Mouse (Mus musculus): ENCODE data around the gene Doc2b.
A peak's percentile ranks its signal among the peaks of the same experiment; 100 is the strongest.

Doc2b gene

GRCm38 (mm10) chr11:75796029-75796445 lies at the start of gene Doc2b:
Doc2b (minus strand) TSS chr11:75796049.
- peak; percentile 14 to 65 for DNase-seq (ENCODE audit: low spot score in 2 of 2)

DNA sequence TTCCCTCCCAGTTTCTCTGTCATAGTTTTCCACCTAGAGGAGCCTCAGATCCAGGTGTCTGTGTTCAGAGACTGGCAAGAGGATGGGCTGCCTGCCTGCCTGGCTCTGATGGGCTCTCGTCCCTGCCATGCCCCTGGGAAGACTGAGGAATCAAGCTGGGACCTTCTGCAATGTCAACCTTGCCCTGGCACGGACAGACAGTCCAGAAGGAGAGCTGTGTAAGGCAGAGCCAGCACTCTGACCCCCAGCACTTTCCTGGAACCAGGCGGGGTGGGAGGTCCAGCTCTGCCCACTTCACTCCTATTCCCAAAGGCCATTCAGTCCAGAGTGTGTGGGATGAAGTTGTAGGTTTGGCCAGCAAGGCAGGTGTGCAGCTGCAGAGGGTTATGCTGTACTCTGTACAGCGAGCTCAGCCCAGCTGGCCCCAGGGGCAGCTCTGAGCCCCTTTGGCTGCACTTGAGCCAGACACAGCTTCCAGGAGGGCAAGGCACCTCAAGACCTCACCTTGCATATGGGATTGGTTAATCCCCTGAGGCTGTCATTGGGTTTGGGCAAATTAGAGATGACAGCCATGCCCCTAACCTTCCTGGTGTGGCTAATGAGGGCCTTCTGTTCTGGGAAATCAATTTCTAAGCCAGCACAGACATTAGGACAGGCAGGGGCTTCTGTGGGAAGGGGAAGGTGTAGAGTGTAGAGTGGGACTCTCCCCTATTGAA lies 47.2 kb upstream of the Doc2b start:
- no peak for DNase-seq (ENCODE audit: low spot score in 2 of 2)

GRCm38 (mm10) chr11:75841503-75841902 lies 45.7 kb upstream of the Doc2b start:
- no peak for DNase-seq (ENCODE audit: low spot score in 2 of 2)

DNA sequence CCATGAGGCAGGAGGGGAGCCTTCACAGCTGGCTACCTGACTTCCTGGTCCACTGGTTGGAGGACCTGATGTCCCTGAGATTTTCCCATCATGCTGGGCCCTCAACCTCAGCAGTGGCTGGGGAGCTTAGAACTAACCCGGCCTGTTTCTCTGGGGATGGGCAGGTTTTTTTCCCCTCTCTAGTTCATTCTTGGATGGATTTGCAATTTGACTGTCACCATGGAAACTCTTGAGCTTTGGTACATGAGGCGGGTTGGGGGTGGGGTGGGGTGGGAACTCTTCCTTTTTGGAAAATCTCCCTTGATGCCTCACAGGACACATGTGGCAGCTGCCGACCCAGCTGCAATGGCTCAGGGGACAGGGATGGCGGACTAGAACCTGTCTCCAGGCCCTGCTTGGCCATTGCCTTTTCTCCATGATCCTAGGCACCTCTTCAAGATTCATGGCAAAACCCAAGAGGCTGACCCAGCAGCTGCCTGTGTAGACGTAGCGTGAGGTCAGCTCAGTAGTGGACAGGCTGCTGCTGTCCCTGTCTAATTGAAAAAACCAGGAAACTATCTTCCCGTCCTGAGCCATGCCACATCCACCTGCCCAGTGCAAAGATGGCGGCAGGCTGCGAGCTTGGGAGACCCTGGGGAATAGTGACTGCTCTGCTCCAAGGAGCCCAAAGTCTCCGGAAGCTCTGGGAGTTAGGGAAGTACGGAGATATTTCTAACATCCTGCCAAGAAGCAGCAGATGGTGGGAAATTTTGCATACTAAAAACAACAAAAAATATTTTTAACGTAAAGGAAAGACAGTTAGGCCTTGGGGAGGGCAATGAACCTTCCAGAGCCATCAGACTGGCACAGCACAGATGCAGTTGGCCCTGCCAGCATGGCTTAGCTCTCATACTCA lies 43.9 kb upstream of the Doc2b start:
- DNase-seq (ENCODE audit: low spot score in 2 of 2) = no peak

DNA sequence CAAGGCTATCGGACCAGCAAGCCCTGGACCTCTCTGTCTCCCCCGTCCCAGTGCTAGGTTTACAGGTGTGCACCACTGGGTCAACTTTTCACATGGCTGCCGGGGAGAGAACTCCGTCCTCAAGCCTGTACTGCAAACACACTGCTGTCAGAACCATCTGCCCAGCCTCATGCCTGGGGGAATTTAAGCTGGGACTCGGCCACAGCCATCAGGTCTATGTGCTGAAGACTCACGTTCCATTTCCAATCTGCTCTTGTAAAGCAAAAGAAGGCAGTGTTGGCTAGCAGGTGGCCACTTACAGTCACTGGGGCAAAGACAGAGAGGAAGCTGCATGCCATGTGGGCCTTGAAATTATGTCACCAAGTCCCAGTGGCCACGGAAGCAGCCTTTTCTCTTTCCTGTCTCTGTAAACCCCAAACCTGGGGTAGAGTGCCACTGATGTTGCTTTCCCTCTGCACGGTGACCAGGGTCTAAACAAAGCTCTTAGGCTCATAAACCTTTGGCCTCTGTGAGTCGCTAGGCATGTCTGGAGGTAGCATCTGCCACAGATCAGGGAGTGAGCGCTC lies 43.1 kb upstream of the Doc2b start:
- no peak for DNase-seq (ENCODE audit: low spot score in 2 of 2)

DNA sequence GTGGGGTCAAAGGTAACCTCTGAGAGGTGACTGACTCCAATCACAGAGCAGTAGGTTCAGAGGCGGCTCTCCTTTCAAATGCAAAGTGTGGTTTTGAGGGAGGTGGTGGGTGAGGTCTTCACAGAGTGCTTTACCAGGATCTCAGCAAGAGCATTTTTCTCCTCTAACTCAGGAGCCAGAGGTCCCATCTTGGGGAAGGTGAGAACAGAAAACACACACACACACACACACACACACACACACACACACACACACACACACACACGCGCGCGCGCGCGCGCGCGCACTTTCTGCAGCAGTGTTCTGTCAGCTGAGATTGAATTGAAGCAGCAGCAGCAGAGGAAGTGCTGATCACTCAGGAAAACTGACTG lies 40.4 kb upstream of the Doc2b start:
- DNase-seq (ENCODE audit: low spot score in 2 of 2) = no peak

DNA sequence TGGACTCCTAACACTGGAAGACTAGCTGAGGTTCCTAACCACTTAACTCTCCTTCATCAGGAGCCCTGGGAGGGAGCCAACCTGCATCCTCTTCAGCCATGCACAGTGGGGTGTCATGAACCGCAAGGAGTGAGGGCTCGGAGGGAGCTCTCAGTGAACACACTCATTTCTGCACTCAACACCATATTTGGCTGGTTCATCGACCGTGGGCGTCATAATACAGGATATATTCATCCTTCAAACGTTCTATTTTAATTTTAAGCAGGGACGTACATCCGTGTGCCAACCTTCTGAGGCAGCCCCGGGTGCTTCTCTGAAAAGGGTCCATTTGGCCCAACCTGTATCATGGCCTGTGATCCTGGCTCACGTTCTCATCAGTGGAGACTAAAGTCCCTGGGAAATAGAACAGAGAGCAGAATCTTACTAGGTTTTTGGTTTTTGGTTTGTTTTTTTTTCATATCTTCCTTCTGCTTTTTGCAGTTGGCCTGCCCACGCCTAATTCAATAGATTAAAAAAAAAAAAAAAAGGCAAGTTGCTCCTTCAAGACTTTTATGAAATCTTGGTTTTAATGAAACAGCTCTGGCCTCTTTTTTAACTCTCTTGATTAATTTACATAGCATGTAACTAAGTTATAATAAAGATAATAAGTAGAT lies 39.9 kb upstream of the Doc2b start:
- DNase-seq (ENCODE audit: low spot score in 2 of 2) = peak; percentile 30 to 37

DNA sequence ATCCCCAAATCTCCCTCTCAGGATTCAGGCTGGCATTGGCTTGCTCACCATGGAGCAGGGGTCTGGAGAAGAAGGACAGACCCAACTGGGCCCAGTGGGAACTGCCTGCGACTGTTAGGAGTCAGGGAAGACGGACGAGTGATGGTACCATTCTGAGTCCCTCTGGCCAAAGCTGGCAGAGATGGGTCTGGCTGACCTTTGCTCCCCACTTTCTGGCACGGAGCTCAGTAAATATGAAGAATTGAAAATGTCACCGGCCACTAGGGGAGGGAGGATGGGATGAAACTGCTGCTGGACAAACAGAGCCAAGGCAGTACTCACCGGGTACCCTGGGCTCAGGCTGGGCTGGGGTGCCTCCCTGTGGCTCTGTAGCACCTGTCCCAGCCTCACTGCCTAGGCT lies 37.2 kb upstream of the Doc2b start:
- DNase-seq (ENCODE audit: low spot score in 2 of 2) = no peak

- no peak for DNase-seq (ENCODE audit: low spot score in 2 of 2)
Measured at GRCm38 (mm10) chr11:75830386-75830785, 34.5 kb upstream of the Doc2b start.

DNA sequence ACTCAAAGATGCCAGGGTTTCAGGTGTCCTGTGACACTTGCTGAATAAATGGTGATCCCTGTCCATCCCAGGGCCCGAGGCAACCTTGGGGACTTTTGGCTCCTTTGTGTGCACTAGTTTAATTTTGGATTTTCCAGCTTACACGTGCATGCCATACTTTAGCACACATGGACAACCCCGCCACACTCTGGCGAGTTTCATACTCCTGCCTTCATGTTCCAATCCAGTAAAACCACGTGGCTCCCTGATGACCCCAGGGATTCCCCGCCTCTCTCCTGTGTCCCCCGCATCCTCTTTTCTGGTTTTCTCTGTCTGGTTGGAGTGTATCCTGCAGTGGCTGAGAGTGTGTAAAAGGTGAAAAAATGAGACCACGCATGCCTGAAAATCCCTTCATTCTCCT lies 31.6 kb upstream of the Doc2b start:
- DNase-seq (ENCODE audit: low spot score in 2 of 2) = no peak

DNA sequence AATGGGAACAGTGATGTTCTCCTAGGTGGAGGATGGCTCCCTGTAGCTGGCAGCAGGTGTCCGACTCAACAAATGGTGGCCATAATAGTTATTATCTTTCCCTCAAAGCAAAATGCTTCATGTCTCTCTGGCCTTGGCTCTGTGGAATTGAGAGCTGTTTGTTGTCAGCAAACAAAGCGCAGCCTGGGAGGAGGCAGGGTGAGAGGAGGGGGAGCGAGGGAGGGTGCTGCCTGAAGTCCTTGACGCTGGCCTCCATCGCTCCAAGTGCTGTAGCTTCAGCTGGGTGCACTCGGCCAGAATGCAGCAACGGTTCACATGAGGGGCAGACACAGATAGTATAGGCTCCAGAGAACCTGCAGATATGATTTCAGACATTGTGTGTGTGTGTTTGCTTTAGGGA lies 27.7 kb upstream of the Doc2b start:
- DNase-seq (ENCODE audit: low spot score in 2 of 2) = no peak

GRCm38 (mm10) chr11:75813085-75813484 lies 17.2 kb upstream of the Doc2b start:
- DNase-seq (ENCODE audit: low spot score in 2 of 2) = no peak

GRCm38 (mm10) chr11:75811900-75812299 lies 16.1 kb upstream of the Doc2b start:
- peak in 1 of 2 experiments; percentile 43 for DNase-seq (ENCODE audit: low spot score in 2 of 2)

DNA sequence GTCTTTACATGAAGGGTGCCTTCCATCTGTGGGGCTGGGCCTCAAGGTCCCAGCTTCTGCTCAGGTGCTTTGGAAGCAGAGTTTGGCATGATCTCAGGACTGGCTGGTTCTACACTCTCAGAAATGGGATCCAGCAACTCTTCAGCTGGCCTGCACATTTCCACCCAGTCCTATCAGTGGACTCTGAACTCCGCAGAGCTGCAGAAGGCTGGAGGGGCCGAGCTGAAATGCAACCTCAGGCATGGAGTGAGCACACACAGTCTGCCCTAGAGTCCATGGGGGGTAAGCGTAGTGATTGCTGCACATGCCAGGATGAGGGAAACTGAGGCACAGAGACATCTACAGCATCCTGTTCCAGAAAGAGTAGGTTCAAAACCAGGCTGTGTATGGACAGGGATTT lies 14.7 kb upstream of the Doc2b start:
- DNase-seq (ENCODE audit: low spot score in 2 of 2) = no peak

GRCm38 (mm10) chr11:75807486-75807885 lies 11.6 kb upstream of the Doc2b start:
- DNase-seq (ENCODE audit: low spot score in 2 of 2) = no peak

DNA sequence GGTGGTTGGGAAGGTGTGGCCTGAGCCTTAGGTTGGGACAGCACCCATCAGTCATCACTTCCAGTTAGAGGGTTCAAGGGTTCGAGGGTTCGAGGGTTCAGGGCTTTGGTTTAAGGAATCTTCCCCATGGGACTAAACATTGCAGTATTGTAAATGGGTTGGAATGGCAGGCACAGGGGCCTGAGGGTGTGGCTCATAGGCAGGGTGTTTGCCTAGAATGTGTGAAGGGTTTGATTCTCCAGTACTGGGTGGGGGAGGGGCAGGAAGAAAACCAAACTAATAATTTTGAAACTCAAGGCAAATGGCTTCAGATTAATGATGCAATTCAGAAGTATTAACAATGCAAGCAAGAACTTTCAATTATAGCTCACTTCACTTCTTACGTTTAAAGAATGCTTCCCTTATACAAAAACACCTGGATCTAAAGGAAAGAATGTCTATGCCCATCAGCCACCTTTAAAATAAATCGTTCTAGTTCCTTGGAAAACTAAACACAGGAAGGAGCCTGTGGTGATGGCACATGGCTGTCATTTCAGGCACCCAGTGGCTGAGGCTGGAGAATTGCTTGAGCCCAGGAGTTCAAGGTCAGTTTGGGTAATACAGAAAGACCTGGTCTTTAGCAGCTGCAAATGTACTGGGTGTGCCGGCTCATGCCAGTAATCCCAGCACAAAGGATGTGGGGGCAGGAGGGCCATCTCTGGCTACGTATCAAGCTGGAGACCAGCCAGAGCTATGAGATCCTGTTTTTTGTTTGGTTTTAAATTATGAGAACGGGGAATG lies 6.1 kb upstream of the Doc2b start:
- DNase-seq (ENCODE audit: low spot score in 2 of 2) = no peak

- no peak for DNase-seq (ENCODE audit: low spot score in 2 of 2)
Measured at GRCm38 (mm10) chr11:75801369-75801768, 5.5 kb upstream of the Doc2b start.

DNA sequence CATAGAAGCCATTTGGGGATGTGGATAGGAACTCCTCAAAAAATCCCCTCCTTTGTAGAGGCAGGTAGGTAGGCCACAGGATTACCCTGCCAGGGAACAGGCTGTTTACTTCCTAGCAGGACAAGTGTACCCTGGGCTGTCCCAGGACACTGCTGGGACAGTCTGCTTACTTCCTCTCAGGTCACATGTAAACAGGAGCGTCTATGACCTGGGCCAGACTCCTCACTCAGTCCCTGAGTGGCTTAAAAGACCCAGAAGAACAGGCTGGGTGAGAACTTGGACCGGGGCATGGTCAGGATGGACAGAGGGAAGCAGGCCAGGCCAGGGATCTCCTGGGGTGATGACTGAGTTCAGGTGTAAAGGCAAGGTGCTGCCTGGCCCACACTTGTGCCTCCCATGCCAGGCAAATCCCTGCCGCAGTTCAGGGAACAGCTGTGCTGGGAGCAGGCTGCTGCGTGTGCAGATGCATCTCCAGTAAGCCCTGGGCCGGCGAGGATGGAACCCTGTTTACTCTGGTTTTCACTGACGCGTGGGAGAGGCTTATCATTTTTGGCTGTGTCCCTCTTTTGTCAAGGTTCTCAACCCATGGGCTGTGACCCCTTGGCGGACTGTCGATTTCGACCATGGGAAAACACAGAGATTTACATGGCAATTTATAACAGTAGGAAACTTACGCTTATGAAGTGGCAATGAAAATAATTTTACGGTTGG lies 842 bp upstream of the Doc2b start:
- no peak for DNase-seq (ENCODE audit: low spot score in 2 of 2)

DNA sequence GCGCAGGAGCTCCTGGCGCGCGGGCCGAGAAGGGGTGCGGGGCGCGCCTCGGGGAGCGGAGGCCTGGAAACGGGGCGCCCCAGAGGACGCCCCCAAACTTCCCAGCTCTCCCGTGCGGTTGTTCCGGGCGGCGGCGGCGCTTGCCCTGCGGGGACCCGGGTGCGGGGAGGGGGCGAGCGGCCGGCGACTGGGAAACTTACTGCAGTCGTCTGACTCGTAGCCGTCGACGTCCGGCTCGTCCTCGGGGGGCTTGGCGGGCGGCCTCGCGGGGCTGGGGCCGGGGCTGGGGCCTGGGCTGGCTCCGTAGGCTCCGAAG lies 570 bp downstream of the Doc2b start:
- DNase-seq (ENCODE audit: low spot score in 2 of 2) = no peak

GRCm38 (mm10) chr11:75794602-75795320 lies 1.1 kb downstream of the Doc2b start:
- DNase-seq (ENCODE audit: low spot score in 2 of 2) = no peak
